Mouse (Mus musculus): ENCODE results near the gene Fsd1. TPM values are rescaled to one million over a fixed set of nuclear protein-coding genes. Genes with fewer than 3 reads are reported as not detected.

The Fsd1 gene
- polyA plus RNA-seq, 1 experiment from 2014 or later: 66.5 TPM

- no peak overlapping the region for H3K27ac ChIP-seq (ENCODE audit: low read depth, low read length)
- H3K9ac ChIP-seq (ENCODE audit: low read depth, low read length): no peak overlapping the region
- no peaks in the 10 kb centered on the region for H3K27me3 ChIP-seq (ENCODE audit: control insufficient read depth, insufficient read depth, low read length)
- no peak for ATAC-seq (ENCODE audit: low FRiP score)
- DNase-seq (ENCODE audit: low spot score): no peak
- H3K9me3 ChIP-seq (ENCODE audit: control insufficient read depth, low read length): no peaks in the 10 kb centered on the region
- H3K36me3 ChIP-seq (ENCODE audit: control insufficient read depth, insufficient read depth, low read length): peaks cover 10% of the 10 kb centered on the region; the same call in 1 of the 2 replicates
- H3K4me3 ChIP-seq (ENCODE audit: low read depth, low read length): no peak overlapping the region
- peaks cover 10% of the 10 kb centered on the region; the same call in 1 of the 2 replicates for H3K4me1 ChIP-seq (replicated peaks; ENCODE audit: control insufficient read depth, insufficient read depth, low read length)
- 90% methylated on average over 7 of the region's 7 CpGs for WGBS
- H3K4me2 ChIP-seq (replicated peaks; ENCODE audit: low read depth, low read length): no peak overlapping the region
These were observed 47.9 kb downstream of the Fsd1 start for GRCm38 (mm10) chr17:56034040-56034725.

GRCm38 (mm10) chr17:56034726-56035100, 48.4 kb downstream of the Fsd1 start:
- Histone ChIP-seq H3K36me3 (ENCODE audit: control insufficient read depth, insufficient read depth, low read length) (peaks cover 8% of the 10 kb centered on the region; the same call in 1 of the 2 replicates), H3K27ac (ENCODE audit: low read depth, low read length) (no peak overlapping the region), H3K27me3 (ENCODE audit: control insufficient read depth, insufficient read depth, low read length) (no peaks in the 10 kb centered on the region), H3K4me3 (ENCODE audit: low read depth, low read length) (no peak overlapping the region), H3K4me2 (replicated peaks; ENCODE audit: low read depth, low read length) (no peak overlapping the region), H3K4me1 (replicated peaks; ENCODE audit: control insufficient read depth, insufficient read depth, low read length) (peaks cover 10% of the 10 kb centered on the region; the same call in 1 of the 2 replicates), H3K9me3 (ENCODE audit: control insufficient read depth, low read length) (no peaks in the 10 kb centered on the region), H3K9ac (ENCODE audit: low read depth, low read length) (no peak overlapping the region)
- ATAC-seq (ENCODE audit: low FRiP score) (no peak), DNase-seq (ENCODE audit: low spot score) (no peak)
- WGBS: 91% methylated on average over 6 of the region's 6 CpGs

GRCm38 (mm10) chr17:56035216-56035615, 48.9 kb downstream of the Fsd1 start:
- H3K4me3 ChIP-seq (ENCODE audit: low read depth, low read length): peak overlapping the region; percentile 86
- peaks cover 10% of the 10 kb centered on the region; the same call in 1 of the 2 replicates for H3K4me1 ChIP-seq (replicated peaks; ENCODE audit: control insufficient read depth, insufficient read depth, low read length)
- H3K4me2 ChIP-seq (replicated peaks; ENCODE audit: low read depth, low read length): peak overlapping the region; percentile 58
- H3K27ac ChIP-seq (ENCODE audit: low read depth, low read length): no peak overlapping the region
- no peaks in the 10 kb centered on the region for H3K9me3 ChIP-seq (ENCODE audit: control insufficient read depth, low read length)
- no peak for DNase-seq (ENCODE audit: low spot score)
- peaks cover 8% of the 10 kb centered on the region; the same call in 1 of the 2 replicates for H3K36me3 ChIP-seq (ENCODE audit: control insufficient read depth, insufficient read depth, low read length)
- no peak for ATAC-seq (ENCODE audit: low FRiP score)
- 86% methylated on average over 4 of the region's 4 CpGs for WGBS
- peak overlapping the region; percentile 88 for H3K9ac ChIP-seq (ENCODE audit: low read depth, low read length)
- no peaks in the 10 kb centered on the region for H3K27me3 ChIP-seq (ENCODE audit: control insufficient read depth, insufficient read depth, low read length)

- Histone ChIP-seq H3K9ac (ENCODE audit: low read depth, low read length) (peak within 1 kb of the TSS; percentile 88), H3K4me1 (replicated peaks; ENCODE audit: control insufficient read depth, insufficient read depth, low read length) (peaks cover 11% of the 10 kb centered on the region), H3K27ac (ENCODE audit: low read depth, low read length) (peak within 1 kb of the TSS; percentile 79), H3K4me3 (ENCODE audit: low read depth, low read length) (peak within 1 kb of the TSS; percentile 86), H3K9me3 (ENCODE audit: control insufficient read depth, low read length) (no peaks in the 10 kb centered on the region), H3K27me3 (ENCODE audit: control insufficient read depth, insufficient read depth, low read length) (no peaks in the 10 kb centered on the region), H3K4me2 (replicated peaks; ENCODE audit: low read depth, low read length) (peak within 1 kb of the TSS; percentile 58), H3K36me3 (ENCODE audit: control insufficient read depth, insufficient read depth, low read length) (peaks cover 6% of the 10 kb centered on the region; the same call in 1 of the 2 replicates)
- WGBS: under 1% methylated on average over 74 of the region's 74 CpGs
- DNase-seq (ENCODE audit: low spot score) (peak; percentile 99), ATAC-seq (ENCODE audit: low FRiP score) (peak; percentile 92)
These were observed 50.0 kb downstream of the Fsd1 start, which contains the start of gene Sh3gl1 for GRCm38 (mm10) chr17:56036176-56036900. TSS of gene Sh3gl1 (minus strand) at chr17:56036635.

- peak overlapping the region; percentile 17; the same call in 1 of the 2 replicates for H3K9ac ChIP-seq (ENCODE audit: low read depth, low read length)
- H3K36me3 ChIP-seq (ENCODE audit: control insufficient read depth, insufficient read depth, low read length): peaks cover 6% of the 10 kb centered on the region; the same call in 1 of the 2 replicates
- H3K27ac ChIP-seq (ENCODE audit: low read depth, low read length): no peak overlapping the region
- peak; percentile 52 for ATAC-seq (ENCODE audit: low FRiP score)
- no peaks in the 10 kb centered on the region for H3K9me3 ChIP-seq (ENCODE audit: control insufficient read depth, low read length)
- H3K4me2 ChIP-seq (replicated peaks; ENCODE audit: low read depth, low read length): peak overlapping the region; percentile 8; the same call in 1 of the 2 replicates
- H3K27me3 ChIP-seq (ENCODE audit: control insufficient read depth, insufficient read depth, low read length): no peaks in the 10 kb centered on the region
- DNase-seq (ENCODE audit: low spot score): no peak
- peaks cover 12% of the 10 kb centered on the region for H3K4me1 ChIP-seq (replicated peaks; ENCODE audit: control insufficient read depth, insufficient read depth, low read length)
- H3K4me3 ChIP-seq (ENCODE audit: low read depth, low read length): peak overlapping the region; percentile 86; the same call in 1 of the 2 replicates
- 39% methylated on average over 13 of the region's 13 CpGs for WGBS
These were observed 50.6 kb downstream of the Fsd1 start for GRCm38 (mm10) chr17:56036901-56037287.

GRCm38 (mm10) chr17:56038583-56039261, 52.4 kb downstream of the Fsd1 start:
- Histone ChIP-seq H3K4me3 (ENCODE audit: low read depth, low read length) (no peak overlapping the region), H3K4me2 (replicated peaks; ENCODE audit: low read depth, low read length) (no peak overlapping the region), H3K27ac (ENCODE audit: low read depth, low read length) (no peak overlapping the region), H3K4me1 (replicated peaks; ENCODE audit: control insufficient read depth, insufficient read depth, low read length) (peaks cover 9% of the 10 kb centered on the region), H3K36me3 (ENCODE audit: control insufficient read depth, insufficient read depth, low read length) (peaks cover 5% of the 10 kb centered on the region; the same call in 1 of the 2 replicates), H3K27me3 (ENCODE audit: control insufficient read depth, insufficient read depth, low read length) (no peaks in the 10 kb centered on the region), H3K9ac (ENCODE audit: low read depth, low read length) (no peak overlapping the region), H3K9me3 (ENCODE audit: control insufficient read depth, low read length) (no peaks in the 10 kb centered on the region)
- ATAC-seq (ENCODE audit: low FRiP score): no peak
- no peak for DNase-seq (ENCODE audit: low spot score)
- 92% methylated on average over 8 of the region's 8 CpGs for WGBS

- no peak for DNase-seq (ENCODE audit: low spot score)
- no peaks in the 10 kb centered on the region for H3K27me3 ChIP-seq (ENCODE audit: control insufficient read depth, insufficient read depth, low read length)
- no peaks in the 10 kb centered on the region for H3K36me3 ChIP-seq (ENCODE audit: control insufficient read depth, insufficient read depth, low read length)
- no peaks in the 10 kb centered on the region for H3K9me3 ChIP-seq (ENCODE audit: control insufficient read depth, low read length)
- peaks cover 9% of the 10 kb centered on the region for H3K4me1 ChIP-seq (replicated peaks; ENCODE audit: control insufficient read depth, insufficient read depth, low read length)
- H3K9ac ChIP-seq (ENCODE audit: low read depth, low read length): no peak overlapping the region
- H3K4me3 ChIP-seq (ENCODE audit: low read depth, low read length): no peak overlapping the region; the same call in 1 of the 2 replicates
- 85% methylated on average over 4 of the region's 4 CpGs for WGBS
- no peak overlapping the region for H3K27ac ChIP-seq (ENCODE audit: low read depth, low read length)
- peak overlapping the region; percentile 87; the same call in 1 of the 2 replicates for H3K4me2 ChIP-seq (replicated peaks; ENCODE audit: low read depth, low read length)
- ATAC-seq (ENCODE audit: low FRiP score): no peak
These were observed 53.0 kb downstream of the Fsd1 start for GRCm38 (mm10) chr17:56039345-56039744.

- ATAC-seq (ENCODE audit: low FRiP score): peak; percentile 81
- no peaks in the 10 kb centered on the region for H3K27me3 ChIP-seq (ENCODE audit: control insufficient read depth, insufficient read depth, low read length)
- peak; percentile 98 for DNase-seq (ENCODE audit: low spot score)
- H3K4me1 ChIP-seq (replicated peaks; ENCODE audit: control insufficient read depth, insufficient read depth, low read length): peaks cover 4% of the 10 kb centered on the region
- H3K4me2 ChIP-seq (replicated peaks; ENCODE audit: low read depth, low read length): peak within 1 kb of the TSS; percentile 87
- no peaks in the 10 kb centered on the region for H3K9me3 ChIP-seq (ENCODE audit: control insufficient read depth, low read length)
- peak within 1 kb of the TSS; percentile 83 for H3K4me3 ChIP-seq (ENCODE audit: low read depth, low read length)
- peak within 1 kb of the TSS; percentile 82 for H3K9ac ChIP-seq (ENCODE audit: low read depth, low read length)
- under 1% methylated on average over 68 of the region's 68 CpGs for WGBS
- no peaks in the 10 kb centered on the region for H3K36me3 ChIP-seq (ENCODE audit: control insufficient read depth, insufficient read depth, low read length)
- H3K27ac ChIP-seq (ENCODE audit: low read depth, low read length): 0 out of 2 replicates have a peak within 1 kb of the TSS, but pooled peaks have one; percentile 30
These were observed 53.9 kb downstream of the Fsd1 start, which contains the start of gene Chaf1a for GRCm38 (mm10) chr17:56040030-56040856. TSS of gene Chaf1a (plus strand) at chr17:56040439.

All from hindbrain, embryonic 11.5 days (tissue).